Mouse (Mus musculus) central nervous system, embryonic 14 days (tissue): ENCODE data around the gene Vmn2r59. TPM values are rescaled to one million over a fixed set of nuclear protein-coding genes. Genes with fewer than 3 reads are reported as not detected.

Source experiments
- polyA plus RNA-seq: library from polyadenylated mRNA; depleted of rRNA; stranded (reverse); fragments of >200 nt; gene quantifications from 2 replicates; pipeline ENCODE4 v1.2.3, GENCODE M21; 2012; rRNA removed

Gene Vmn2r59
- polyA plus RNA-seq: not detected in 2 replicates

GRCm38 (mm10) chr7:42058923-42059322, at the start of gene Vmn2r59:
Gene Vmn2r59 (minus strand): TSS chr7:42059023.

GRCm38 (mm10) chr7:42107470-42107869, 48.6 kb upstream of the Vmn2r59 start, which contains the start of gene Vmn2r60:
Gene Vmn2r60 (plus strand): TSS chr7:42107770.

Other genes starting within 250 kb of the Vmn2r59 start
- not detected in 2 replicates for gene Vmn2r58, start 186.3 kb downstream of the Vmn2r59 start, polyA plus RNA-seq
- not detected in 2 replicates for gene Vmn2r60, start 48.7 kb upstream of the Vmn2r59 start, polyA plus RNA-seq
- gene Vmn2r61, start 201.0 kb upstream of the Vmn2r59 start, polyA plus RNA-seq: not detected in 2 replicates